Mouse (Mus musculus) midbrain, embryonic 12.5 days (tissue): ENCODE measurements around the gene Ccp110. TPM values are rescaled to one million over a fixed set of nuclear protein-coding genes. Genes with fewer than 3 reads are reported as not detected.

Source experiments
- ATAC-seq: fragments of 200-750 bp; cut with Nextera tagmentation; 2 replicates; pipeline ENCODE4 v1.8.0; 2017; ENCODE audit warnings: low read depth, moderate TSS enrichment, moderate library complexity; ENCODE audit not compliant: low FRiP score
- H3K27ac ChIP-seq: fragments of 300-500 bp; sonication (generic); replicated peaks from 2 replicates; pipeline ENCODE4 v1.5.1; 2016; ENCODE audit warnings: mild to moderate bottlenecking
- H3K27me3 ChIP-seq: fragments of 300-500 bp; sonication (generic); 2 replicates; pipeline ENCODE4 v1.6.1; 2016; ENCODE audit warnings: mild to moderate bottlenecking
- H3K36me3 ChIP-seq: fragments of 300-500 bp; sonication (generic); 2 replicates; pipeline ENCODE4 v1.6.1; 2016
- H3K4me1 ChIP-seq: fragments of 300-500 bp; sonication (generic); 2 replicates; pipeline ENCODE4 v1.6.1; 2016
- H3K4me2 ChIP-seq: fragments of 300-500 bp; sonication (generic); replicated peaks from 2 replicates; pipeline ENCODE4 v1.6.1; 2016; ENCODE audit warnings: mild to moderate bottlenecking, moderate library complexity
- H3K4me3 ChIP-seq: fragments of 300-500 bp; sonication (generic); 2 replicates; pipeline ENCODE4 v1.5.1; 2016; ENCODE audit warnings: mild to moderate bottlenecking
- H3K9ac ChIP-seq: fragments of 300-500 bp; sonication (generic); replicated peaks from 2 replicates; pipeline ENCODE4 v1.6.1; 2016; ENCODE audit warnings: mild to moderate bottlenecking, moderate library complexity
- H3K9me3 ChIP-seq: fragments of 300-500 bp; sonication (generic); 2 replicates; pipeline ENCODE4 v1.6.1; 2016; ENCODE audit warnings: mild to moderate bottlenecking
- WGBS: fragments of 180-500 bp; shearing (Covaris S2); methylation state at CpG from one replicate; pipeline ENCODE4 v1.1.7; 2016; 5-methylcytosine and 5-hydroxymethylcytosine counted together
- polyA plus RNA-seq: library from polyadenylated mRNA; unstranded; fragments of >200 nt; fragmentation: Nextera tagmentation; extraction: Ambion mirVana; gene quantifications from 2 replicates; pipeline ENCODE4 v1.2.1, GENCODE M21; 2016

The Ccp110 gene
- polyA plus RNA-seq, 1 experiment from 2014 or later = 40.7 TPM

DNA sequence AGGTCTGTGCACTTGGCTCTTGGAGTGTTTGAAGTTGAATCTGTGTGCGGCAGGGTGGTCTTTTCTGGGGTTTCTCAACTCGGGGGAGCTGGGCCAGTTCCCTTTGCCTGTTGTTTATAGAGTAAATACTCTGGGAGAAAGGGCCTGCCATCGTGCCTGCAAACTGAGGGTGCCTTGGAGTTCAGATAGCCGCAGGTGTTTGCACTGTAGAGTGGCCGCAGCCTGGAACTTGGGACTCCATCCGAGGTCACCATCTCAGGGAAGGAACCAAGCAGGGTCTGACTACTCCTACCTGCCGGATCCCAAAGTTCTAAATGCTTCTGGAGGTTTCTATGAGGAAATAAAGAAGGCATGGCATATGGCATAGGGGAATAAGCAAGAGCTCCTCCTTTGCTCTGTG is 43.4 kb downstream of the Ccp110 start:
- 89% methylated on average over 7 of the region's 7 CpGs for WGBS
- H3K4me2 ChIP-seq = no peak overlapping the region
- no peaks in the 10 kb centered on the region for H3K4me1 ChIP-seq
- no peaks in the 10 kb centered on the region for H3K9me3 ChIP-seq
- no peak overlapping the region for H3K4me3 ChIP-seq
- no peak overlapping the region for H3K27ac ChIP-seq
- ATAC-seq = no peak
- H3K9ac ChIP-seq = no peak overlapping the region
- H3K36me3 ChIP-seq = peaks cover 73% of the 10 kb centered on the region
- H3K27me3 ChIP-seq = no peaks in the 10 kb centered on the region

GRCm38 (mm10) chr7:118756490-118757265 is 44.3 kb downstream of the Ccp110 start:
- H3K9me3 ChIP-seq = no peaks in the 10 kb centered on the region
- 95% methylated on average over 24 of the region's 24 CpGs for WGBS
- H3K36me3 ChIP-seq = peaks cover 73% of the 10 kb centered on the region
- no peak for ATAC-seq
- H3K9ac ChIP-seq = no peak overlapping the region
- H3K4me1 ChIP-seq = no peaks in the 10 kb centered on the region
- no peak overlapping the region for H3K4me3 ChIP-seq
- no peaks in the 10 kb centered on the region for H3K27me3 ChIP-seq
- H3K4me2 ChIP-seq = no peak overlapping the region
- no peak overlapping the region for H3K27ac ChIP-seq

DNA sequence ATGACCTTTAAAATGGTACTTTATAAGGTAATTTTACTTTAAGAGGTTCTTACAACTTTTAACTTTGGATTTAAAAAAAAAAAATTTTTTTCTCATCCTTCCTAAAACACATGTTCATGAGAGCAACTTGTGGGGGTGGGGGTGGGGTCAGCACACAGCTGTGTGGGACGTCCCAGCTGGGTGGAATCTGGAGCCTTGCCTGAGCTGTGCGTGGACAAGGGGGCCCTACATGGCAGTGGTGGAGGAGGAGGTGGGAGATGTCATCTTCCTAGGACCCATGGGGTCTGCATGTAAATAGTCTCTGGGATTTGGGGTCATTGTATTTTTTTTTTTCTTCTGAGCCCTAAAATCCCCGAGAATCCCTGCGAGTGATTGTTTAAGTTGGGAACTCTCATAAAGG is 46.0 kb downstream of the Ccp110 start:
- Histone ChIP-seq H3K4me1 (no peaks in the 10 kb centered on the region), H3K27me3 (no peaks in the 10 kb centered on the region), H3K4me2 (no peak overlapping the region), H3K36me3 (peaks cover 71% of the 10 kb centered on the region), H3K9ac (no peak overlapping the region), H3K27ac (no peak overlapping the region), H3K4me3 (no peak overlapping the region), H3K9me3 (no peaks in the 10 kb centered on the region)
- ATAC-seq = no peak
- 63% methylated on average over 4 of the region's 4 CpGs for WGBS

- H3K27me3 ChIP-seq = no peaks in the 10 kb centered on the region
- H3K4me2 ChIP-seq = no peak overlapping the region
- peaks cover 74% of the 10 kb centered on the region for H3K36me3 ChIP-seq
- no peak overlapping the region for H3K27ac ChIP-seq
- WGBS = 84% methylated on average over 5 of the region's 5 CpGs
- no peak for ATAC-seq
- no peaks in the 10 kb centered on the region for H3K9me3 ChIP-seq
- no peak overlapping the region for H3K9ac ChIP-seq
- no peaks in the 10 kb centered on the region for H3K4me1 ChIP-seq
- H3K4me3 ChIP-seq = no peak overlapping the region
Measured at GRCm38 (mm10) chr7:118759372-118759771, 47.0 kb downstream of the Ccp110 start.

GRCm38 (mm10) chr7:118763939-118764338 is 51.6 kb downstream of the Ccp110 start:
- ATAC-seq = no peak
- no peaks in the 10 kb centered on the region for H3K9me3 ChIP-seq
- H3K4me3 ChIP-seq = no peak overlapping the region
- H3K27me3 ChIP-seq = no peaks in the 10 kb centered on the region
- H3K4me1 ChIP-seq = peaks cover 3% of the 10 kb centered on the region; the same call in 1 of the 2 replicates
- peaks cover 54% of the 10 kb centered on the region for H3K36me3 ChIP-seq
- no peak overlapping the region for H3K4me2 ChIP-seq
- no peak overlapping the region for H3K27ac ChIP-seq
- no peak overlapping the region for H3K9ac ChIP-seq
- 88% methylated on average over 11 of the region's 11 CpGs for WGBS

GRCm38 (mm10) chr7:118764725-118765124 is 52.4 kb downstream of the Ccp110 start:
- peaks cover 53% of the 10 kb centered on the region for H3K36me3 ChIP-seq
- WGBS = 88% methylated on average over 14 of the region's 14 CpGs
- ATAC-seq = no peak
- H3K9ac ChIP-seq = no peak overlapping the region
- H3K27me3 ChIP-seq = no peaks in the 10 kb centered on the region
- H3K4me2 ChIP-seq = no peak overlapping the region
- no peaks in the 10 kb centered on the region for H3K9me3 ChIP-seq
- no peak overlapping the region for H3K27ac ChIP-seq
- no peak overlapping the region for H3K4me3 ChIP-seq
- H3K4me1 ChIP-seq = peaks cover 3% of the 10 kb centered on the region; the same call in 1 of the 2 replicates

- Histone ChIP-seq H3K9me3 (no peaks in the 10 kb centered on the region), H3K36me3 (peaks cover 44% of the 10 kb centered on the region), H3K4me2 (no peak overlapping the region), H3K9ac (no peak overlapping the region), H3K4me3 (no peak overlapping the region), H3K27me3 (no peaks in the 10 kb centered on the region), H3K4me1 (peaks cover 3% of the 10 kb centered on the region; the same call in 1 of the 2 replicates), H3K27ac (no peak overlapping the region)
- 72% methylated on average over 8 of the region's 8 CpGs for WGBS
- no peak for ATAC-seq
Measured at GRCm38 (mm10) chr7:118765604-118766003, 53.3 kb downstream of the Ccp110 start.

DNA sequence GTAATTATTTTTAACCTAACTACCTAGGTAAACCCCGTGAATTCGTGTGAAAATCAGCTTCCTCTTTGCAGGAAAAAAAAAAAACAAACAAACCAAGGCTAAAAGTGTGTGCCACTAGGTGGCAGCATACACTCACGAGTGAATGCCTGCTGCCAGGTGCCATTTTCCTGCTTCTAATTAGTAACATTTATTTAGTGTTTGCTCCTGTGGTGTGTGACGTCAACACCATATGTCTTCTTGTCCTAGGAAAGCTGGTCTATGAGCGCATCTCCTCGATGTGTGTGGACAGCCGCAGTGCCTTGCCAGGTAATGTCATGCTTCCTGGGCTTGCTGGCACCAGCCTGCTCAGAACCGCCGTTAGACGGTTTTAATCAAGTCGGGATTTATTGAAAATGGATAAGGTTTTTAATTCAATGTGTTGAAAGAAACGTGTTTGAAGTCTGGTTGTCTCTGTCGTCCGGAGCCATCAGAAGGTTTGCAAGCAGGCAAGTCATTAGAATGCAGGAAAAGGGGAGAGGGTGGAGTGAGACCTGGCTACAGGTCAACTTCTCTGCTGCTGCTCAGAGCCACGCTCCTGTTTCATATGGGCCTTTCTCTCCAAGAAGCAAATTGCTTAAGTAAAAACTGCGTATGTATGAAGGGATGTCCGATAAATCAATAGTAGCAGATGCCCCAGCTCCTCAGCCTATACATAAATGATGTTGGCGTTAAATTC is 53.9 kb downstream of the Ccp110 start:
- Histone ChIP-seq H3K27me3 (no peaks in the 10 kb centered on the region), H3K36me3 (peaks cover 38% of the 10 kb centered on the region), H3K27ac (0 out of 2 replicates have a peak overlapping the region, but pooled peaks have one; percentile 10), H3K4me1 (peaks cover 3% of the 10 kb centered on the region; the same call in 1 of the 2 replicates), H3K4me2 (no peak overlapping the region), H3K4me3 (no peak overlapping the region), H3K9ac (no peak overlapping the region), H3K9me3 (no peaks in the 10 kb centered on the region)
- 61% methylated on average over 18 of the region's 18 CpGs for WGBS
- peak; percentile 54; the same call in 1 of the 2 replicates for ATAC-seq

DNA sequence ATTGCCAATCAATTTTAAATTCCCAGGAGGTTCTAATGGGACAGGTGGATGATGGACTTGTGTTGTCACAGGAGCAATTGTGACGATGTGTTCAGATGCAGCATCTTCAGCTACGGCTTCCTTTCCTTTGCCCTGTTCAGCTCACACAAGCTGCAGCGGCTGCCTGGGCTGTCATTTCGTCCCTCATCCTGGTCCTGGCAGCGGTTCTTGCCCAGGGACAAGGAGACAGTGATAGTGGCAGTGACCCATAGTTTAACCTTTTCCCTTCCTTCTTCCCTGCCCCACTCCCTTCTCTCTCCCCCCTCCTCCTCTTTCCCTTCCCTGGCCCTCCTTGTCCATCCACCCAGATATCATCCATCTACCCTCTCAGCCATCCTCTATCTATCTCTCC is 54.5 kb downstream of the Ccp110 start:
- H3K4me2 ChIP-seq = no peak overlapping the region
- H3K9ac ChIP-seq = no peak overlapping the region
- peaks cover 3% of the 10 kb centered on the region; the same call in 1 of the 2 replicates for H3K4me1 ChIP-seq
- H3K27me3 ChIP-seq = no peaks in the 10 kb centered on the region
- 90% methylated on average over 5 of the region's 5 CpGs for WGBS
- H3K4me3 ChIP-seq = no peak overlapping the region
- H3K36me3 ChIP-seq = peaks cover 32% of the 10 kb centered on the region
- 0 out of 2 replicates have a peak overlapping the region, but pooled peaks have one; percentile 10 for H3K27ac ChIP-seq
- no peaks in the 10 kb centered on the region for H3K9me3 ChIP-seq
- ATAC-seq = no peak

DNA sequence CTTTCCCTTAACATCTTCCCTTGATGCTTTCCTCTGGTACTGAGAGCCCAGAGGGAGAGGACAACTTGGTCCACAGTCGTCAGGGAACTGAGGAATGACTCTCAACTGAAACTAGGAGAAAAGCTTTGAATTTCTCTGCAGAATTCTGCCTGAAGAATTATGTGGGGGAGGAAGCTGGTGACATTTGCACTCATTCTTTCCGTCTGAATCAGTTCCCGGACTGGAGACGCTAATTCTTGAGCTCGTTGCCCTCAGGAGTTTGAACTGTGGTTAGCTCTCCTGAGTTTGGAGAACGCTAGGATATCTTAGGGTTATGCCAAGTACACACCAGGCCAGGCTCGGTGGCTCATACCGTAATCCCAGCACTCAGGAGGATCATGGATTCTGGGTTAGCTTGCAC is 56.9 kb downstream of the Ccp110 start:
- WGBS = 91% methylated on average over 8 of the region's 8 CpGs
- ATAC-seq = no peak

DNA sequence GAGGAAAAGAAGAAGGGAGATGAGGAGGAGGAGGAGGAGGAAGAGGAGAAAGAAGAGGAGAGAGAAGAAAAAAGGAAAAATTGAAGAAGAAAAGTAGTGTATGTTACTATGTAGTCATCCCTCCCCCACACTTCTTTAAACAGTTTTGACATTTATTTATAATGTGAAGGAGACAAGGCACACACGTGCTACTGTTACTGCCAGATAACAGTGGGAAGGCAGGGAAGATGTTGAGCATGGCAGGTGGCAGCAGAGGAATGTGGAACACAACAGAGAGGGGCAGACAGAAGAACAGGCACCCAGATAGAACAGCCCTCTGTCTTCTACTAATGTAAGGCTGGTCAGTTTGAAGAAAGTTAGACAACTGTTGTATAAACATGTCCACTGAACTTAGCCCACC is 57.3 kb downstream of the Ccp110 start:
- H3K9ac ChIP-seq = no peak overlapping the region
- ATAC-seq = no peak
- H3K4me2 ChIP-seq = no peak overlapping the region
- H3K27ac ChIP-seq = no peak overlapping the region
- no peak overlapping the region for H3K4me3 ChIP-seq
- no peaks in the 10 kb centered on the region for H3K9me3 ChIP-seq
- no peaks in the 10 kb centered on the region for H3K27me3 ChIP-seq
- peaks cover 21% of the 10 kb centered on the region for H3K36me3 ChIP-seq
- WGBS = 65% methylated on average over 1 of the region's 1 CpGs
- peaks cover 3% of the 10 kb centered on the region; the same call in 1 of the 2 replicates for H3K4me1 ChIP-seq

More for the DNA sequence above, 56.9 kb downstream of the Ccp110 start:
- peaks cover 26% of the 10 kb centered on the region for H3K36me3 ChIP-seq
- H3K27me3 ChIP-seq = no peaks in the 10 kb centered on the region
- H3K9ac ChIP-seq = no peak overlapping the region
- H3K9me3 ChIP-seq = no peaks in the 10 kb centered on the region
- H3K4me2 ChIP-seq = no peak overlapping the region
- no peak overlapping the region for H3K4me3 ChIP-seq
- peaks cover 3% of the 10 kb centered on the region; the same call in 1 of the 2 replicates for H3K4me1 ChIP-seq
- no peak overlapping the region for H3K27ac ChIP-seq

GRCm38 (mm10) chr7:118773027-118773426 is 60.7 kb downstream of the Ccp110 start:
- ATAC-seq = no peak
- H3K9ac ChIP-seq = no peak overlapping the region
- no peak overlapping the region for H3K27ac ChIP-seq
- no peaks in the 10 kb centered on the region for H3K4me1 ChIP-seq
- peaks cover 25% of the 10 kb centered on the region for H3K36me3 ChIP-seq
- WGBS = 92% methylated on average over 12 of the region's 12 CpGs
- no peak overlapping the region for H3K4me3 ChIP-seq
- H3K9me3 ChIP-seq = no peaks in the 10 kb centered on the region
- H3K4me2 ChIP-seq = no peak overlapping the region
- no peaks in the 10 kb centered on the region for H3K27me3 ChIP-seq
